23 mouse cellular contexts compared by ENCODE assay signal in genomic region chr2:109017018-109017707, GRCm38 (mm10).
DNase-seq lines count a peak whose midpoint lies in the region; ATAC-seq and TF ChIP-seq lines count a peak whose summit lies in the region.
"Had no signal": no experiment of that assay in that cellular context is flagged by ENCODE, and none has a peak within 500 bp of the region (broad histone marks: within the 10 kb centered on the region; RNA-seq: fewer than 3 reads in every experiment).

No protein-coding gene starts in this region.

- no peaks in the 10 kb centered on the region for H3K36me3 ChIP-seq in CH12.LX (replicated peaks in 1 of 2; ENCODE audit: control insufficient read depth in 1 of 2, insufficient read depth in 1 of 2, low read length in 1 of 2)
- no peaks in the 10 kb centered on the region for H3K36me3 ChIP-seq in embryonic facial prominence, embryonic 15.5 days
- H3K36me3 ChIP-seq in limb, embryonic 12.5 days, result no peaks in the 10 kb centered on the region
- H3K36me3 ChIP-seq in intestine, postnatal 0 days (ENCODE audit: control insufficient read depth, insufficient read depth), result no peaks in the 10 kb centered on the region
- H3K36me3 ChIP-seq in intestine, embryonic 15.5 days, result no peaks in the 10 kb centered on the region
- H3K36me3 ChIP-seq: liver, embryonic 12.5 days; neural tube, embryonic 12.5 days had no signal

- H3K4me3 ChIP-seq in CH12.LX (replicated peaks in 1 of 3; ENCODE audit: low read depth in 2 of 3, low read length in 2 of 3, poor library complexity in 1 of 3), result no peak overlapping the region
- no peak overlapping the region for H3K4me3 ChIP-seq in embryonic facial prominence, embryonic 15.5 days (replicated peaks)
- no peak overlapping the region for H3K4me3 ChIP-seq in limb, embryonic 12.5 days (replicated peaks)
- H3K4me3 ChIP-seq in intestine, postnatal 0 days (ENCODE audit: low read depth, low read length), result no peak overlapping the region
- H3K4me3 ChIP-seq in intestine, embryonic 15.5 days (replicated peaks), result no peak overlapping the region
- H3K4me3 ChIP-seq: erythroblast, embryonic 14.5 days; liver, embryonic 12.5 days; neural tube, embryonic 12.5 days had no signal

- TF ChIP-seq POLR2A in CH12.LX (IDR thresholded peaks at IDR 0.05; ENCODE audit: low read depth, low read length), result no peak

- TF ChIP-seq CTCF in CH12.LX (conservative IDR thresholded peaks at IDR 0.05 in 1 of 2, IDR thresholded peaks at IDR 0.05 in 1 of 2; ENCODE audit: low read depth in 2 of 2, low read length in 2 of 2), result peak in 1 of 2 experiments; percentile 32; a peak in 2 of 4 replicates
- TF ChIP-seq CTCF in intestine, postnatal 0 days (IDR thresholded peaks at IDR 0.05; ENCODE audit: low read depth), result no peak

- H3K27me3 ChIP-seq in CH12.LX (replicated peaks), result no peaks in the 10 kb centered on the region
- no peaks in the 10 kb centered on the region for H3K27me3 ChIP-seq in embryonic facial prominence, embryonic 15.5 days
- H3K27me3 ChIP-seq in limb, embryonic 12.5 days, result no peaks in the 10 kb centered on the region
- no peaks in the 10 kb centered on the region for H3K27me3 ChIP-seq in intestine, postnatal 0 days (replicated peaks; ENCODE audit: control insufficient read depth, insufficient read depth, low read length)
- H3K27me3 ChIP-seq in intestine, embryonic 15.5 days (replicated peaks), result no peaks in the 10 kb centered on the region
- H3K27me3 ChIP-seq: liver, embryonic 12.5 days; neural tube, embryonic 12.5 days had no signal

- WGBS in embryonic facial prominence, embryonic 15.5 days, result 29% methylated on average over 1 of the region's 1 CpGs
- 28% methylated on average over 1 of the region's 1 CpGs for WGBS in limb, embryonic 12.5 days
- 72% methylated on average over 1 of the region's 1 CpGs for WGBS in intestine, postnatal 0 days
- WGBS in intestine, embryonic 15.5 days, result 53% methylated on average over 1 of the region's 1 CpGs

- peaks cover 0 to 8% of the 10 kb centered on the region in 2 experiments; a peak in 2 of 4 replicates for H3K4me1 ChIP-seq in CH12.LX (ENCODE audit: control insufficient read depth in 1 of 2, insufficient read depth in 2 of 2)
- H3K4me1 ChIP-seq in embryonic facial prominence, embryonic 15.5 days, result peaks cover 9% of the 10 kb centered on the region; the same call in 1 of the 2 replicates
- H3K4me1 ChIP-seq in limb, embryonic 12.5 days (replicated peaks), result peaks cover 16% of the 10 kb centered on the region
- H3K4me1 ChIP-seq in intestine, postnatal 0 days (replicated peaks; ENCODE audit: control insufficient read depth, insufficient read depth, low read length), result no peaks in the 10 kb centered on the region
- no peaks in the 10 kb centered on the region for H3K4me1 ChIP-seq in intestine, embryonic 15.5 days (replicated peaks)
- H3K4me1 ChIP-seq: liver, embryonic 12.5 days; neural tube, embryonic 12.5 days had no signal

- TF ChIP-seq RAD21 in CH12.LX (IDR thresholded peaks at IDR 0.05; ENCODE audit: low read depth, low read length), result peak; percentile 36

- in situ Hi-C loops in CH12.LX (cut with MboI; ENCODE audit: low pct_ligation_motif_present, low pct_unique_long_range_greater_than_20kb, low sequenced_read_pairs), result loop anchor here (25.0 kb wide), 1 partner anchor 520 kb away; no protein-coding TSS in a partner anchor

- no peak overlapping the region for H3K27ac ChIP-seq in CH12.LX (ENCODE audit: insufficient read depth, low read depth)
- no peak overlapping the region for H3K27ac ChIP-seq in embryonic facial prominence, embryonic 15.5 days (replicated peaks)
- H3K27ac ChIP-seq in limb, embryonic 12.5 days, result 0 out of 2 replicates have a peak overlapping the region, but pooled peaks have one; percentile 29
- H3K27ac ChIP-seq in intestine, postnatal 0 days (ENCODE audit: low read depth, low read length), result no peak overlapping the region
- no peak overlapping the region for H3K27ac ChIP-seq in intestine, embryonic 15.5 days
- H3K27ac ChIP-seq: liver, embryonic 12.5 days; macrophage; neural tube, embryonic 12.5 days had no signal

- dilution Hi-C loops in CH12.LX (cut with MboI; ENCODE audit: extremely low pct_ligation_motif_present, extremely low pct_unique_long_range_greater_than_20kb, low sequenced_read_pairs), result no loop called here

- no peak overlapping the region for H3K4me2 ChIP-seq in CH12.LX (ENCODE audit: insufficient read depth, low read depth, poor library complexity, severe bottlenecking)
- no peak overlapping the region for H3K4me2 ChIP-seq in embryonic facial prominence, embryonic 15.5 days (replicated peaks)
- H3K4me2 ChIP-seq in limb, embryonic 12.5 days, result no peak overlapping the region
- H3K4me2 ChIP-seq in intestine, postnatal 0 days (replicated peaks; ENCODE audit: low read depth), result no peak overlapping the region
- H3K4me2 ChIP-seq in intestine, embryonic 15.5 days (replicated peaks), result no peak overlapping the region
- H3K4me2 ChIP-seq: liver, embryonic 12.5 days; midbrain, embryonic 11.5 days; neural tube, embryonic 12.5 days had no signal

- ATAC-seq in embryonic facial prominence, embryonic 15.5 days (ENCODE audit: insufficient number of reproducible peaks, low FRiP score, low TSS enrichment, low read depth), result peak; percentile 91
- ATAC-seq in limb, embryonic 12.5 days (ENCODE audit: insufficient number of reproducible peaks, insufficient read depth, low FRiP score, low TSS enrichment, low read depth), result peak; percentile 92
- no peak for ATAC-seq in intestine, postnatal 0 days
- ATAC-seq in intestine, embryonic 15.5 days, result no peak
- ATAC-seq: forebrain, embryonic 14.5 days; inflammation-experienced regulatory T-cells, adult 6 months; liver, embryonic 12.5 days had no signal

- H3K9ac ChIP-seq in CH12.LX (ENCODE audit: insufficient read depth, low read depth), result no peak overlapping the region
- no peak overlapping the region for H3K9ac ChIP-seq in embryonic facial prominence, embryonic 15.5 days
- H3K9ac ChIP-seq in limb, embryonic 12.5 days (replicated peaks), result no peak overlapping the region
- H3K9ac ChIP-seq in intestine, postnatal 0 days (ENCODE audit: low read depth, low read length), result no peak overlapping the region
- no peak overlapping the region for H3K9ac ChIP-seq in intestine, embryonic 15.5 days
- H3K9ac ChIP-seq: liver, embryonic 12.5 days; neural tube, embryonic 12.5 days had no signal

- H3K79me2 ChIP-seq in CH12.LX (replicated peaks; ENCODE audit: control insufficient read depth, extremely low read depth, insufficient read depth, poor library complexity, severe bottlenecking), result no peaks in the 10 kb centered on the region

- DNase-seq in CH12.LX (ENCODE audit: extremely low read depth), result peak; percentile 2
- peak; percentile 27 for DNase-seq in embryo, embryonic 10.5 days (ENCODE audit: low spot score)
- DNase-seq in retina, postnatal 1 day, result no peak
- DNase-seq in urinary bladder, postnatal 10 days (ENCODE audit: low spot score), result no peak
- DNase-seq: cerebellum, adult 2 months; cerebellum, postnatal 36 days; gastrocnemius, postnatal 14 days; kidney, postnatal 4 days; layer of hippocampus, adult 9-11 months; lung, adult 2 months; right cerebral cortex, adult 18-20 months; thymus, postnatal 36 days had no signal

- no peak for TF ChIP-seq EP300 in CH12.LX (IDR thresholded peaks at IDR 0.05; ENCODE audit: low read length)

- no peaks in the 10 kb centered on the region for H3K9me3 ChIP-seq in CH12.LX (replicated peaks; ENCODE audit: low read length)
- no peaks in the 10 kb centered on the region for H3K9me3 ChIP-seq in embryonic facial prominence, embryonic 15.5 days (replicated peaks)
- no peaks in the 10 kb centered on the region for H3K9me3 ChIP-seq in limb, embryonic 12.5 days
- no peaks in the 10 kb centered on the region for H3K9me3 ChIP-seq in intestine, postnatal 0 days (ENCODE audit: control insufficient read depth)
- no peaks in the 10 kb centered on the region for H3K9me3 ChIP-seq in intestine, embryonic 15.5 days
- H3K9me3 ChIP-seq: liver, embryonic 12.5 days; neural tube, embryonic 12.5 days had no signal

TF ChIP-seq in CH12.LX, 34 proteins besides CTCF, POLR2A, EP300 and RAD21:
- TF ChIP-seq USF1 (IDR thresholded peaks at IDR 0.05; ENCODE audit: low read depth, low read length) (no peak), TCF12 (IDR thresholded peaks at IDR 0.05; ENCODE audit: low read depth, low read length) (no peak), SMC3 (IDR thresholded peaks at IDR 0.05; ENCODE audit: low read depth, low read length) (no peak; the same call in none of the 2 replicates), ELF1 (IDR thresholded peaks at IDR 0.05; ENCODE audit: low read depth, low read length) (no peak), NRF1 (IDR thresholded peaks at IDR 0.05; ENCODE audit: low read depth, low read length) (no peak), JUN (IDR thresholded peaks at IDR 0.05; ENCODE audit: insufficient read depth, low read depth, low read length) (no peak), SIN3A (IDR thresholded peaks at IDR 0.05; ENCODE audit: low read length) (no peak), ETS1 (conservative IDR thresholded peaks at IDR 0.05; ENCODE audit: low read depth, low read length) (no peak), ZNF384 (IDR thresholded peaks at IDR 0.05; ENCODE audit: low read depth, low read length) (no peak), ZC3H11A (IDR thresholded peaks at IDR 0.05; ENCODE audit: low read depth, low read length) (no peak), CHD2 (IDR thresholded peaks at IDR 0.05; ENCODE audit: low read length) (no peak)

Comparison
In these comparisons a context has a peak if more than half of its experiments do, and no peak if none do; other contexts are left out.
1. DNase-seq: peak in CH12.LX (single experiment) and embryo, embryonic 10.5 days (single experiment); none in retina, postnatal 1 day (single experiment) and urinary bladder, postnatal 10 days (single experiment).
2. ATAC-seq: peak in embryonic facial prominence, embryonic 15.5 days (single experiment) and limb, embryonic 12.5 days (single experiment); none in intestine, postnatal 0 days (single experiment) and intestine, embryonic 15.5 days (single experiment).